Mouse (Mus musculus): ENCODE data around the gene Slc35d1. TPM values are rescaled to one million over a fixed set of nuclear protein-coding genes. Genes with fewer than 3 reads are reported as not detected.

The Slc35d1 gene
- polyA plus RNA-seq, 1 experiment from 2014 or later, result 12.8 TPM

GRCm38 (mm10) chr4:103216046-103216445, 1.1 kb upstream of the Slc35d1 start:
- 0 out of 2 replicates have a peak, but pooled peaks cover 2% of the 10 kb centered on the region for H3K36me3 ChIP-seq
- H3K4me2 ChIP-seq (replicated peaks), result no peak overlapping the region
- 86% methylated on average over 6 of the region's 6 CpGs for WGBS
- no peak overlapping the region for H3K9ac ChIP-seq
- H3K9me3 ChIP-seq (replicated peaks), result no peaks in the 10 kb centered on the region
- no peaks in the 10 kb centered on the region for H3K27me3 ChIP-seq
- H3K4me3 ChIP-seq, result no peak overlapping the region
- no peak overlapping the region for H3K27ac ChIP-seq
- H3K4me1 ChIP-seq, result peaks cover 13% of the 10 kb centered on the region
- ATAC-seq (ENCODE audit: low FRiP score), result no peak

GRCm38 (mm10) chr4:103214498-103214924, 453 bp downstream of the Slc35d1 start:
- WGBS, result under 1% methylated on average over 48 of the region's 48 CpGs
- H3K4me3 ChIP-seq, result peak overlapping the region; percentile 83
- H3K27ac ChIP-seq, result peak overlapping the region; percentile 99
- H3K9ac ChIP-seq, result peak overlapping the region; percentile 96
- no peaks in the 10 kb centered on the region for H3K27me3 ChIP-seq
- ATAC-seq (ENCODE audit: low FRiP score), result peak; percentile 85
- H3K9me3 ChIP-seq (replicated peaks), result no peaks in the 10 kb centered on the region
- peaks cover 12% of the 10 kb centered on the region for H3K36me3 ChIP-seq
- peak overlapping the region; percentile 73 for H3K4me2 ChIP-seq (replicated peaks)
- peaks cover 13% of the 10 kb centered on the region for H3K4me1 ChIP-seq

GRCm38 (mm10) chr4:103213859-103214497, 986 bp downstream of the Slc35d1 start:
- Histone ChIP-seq H3K27me3 (no peaks in the 10 kb centered on the region), H3K36me3 (peaks cover 15% of the 10 kb centered on the region), H3K4me1 (peaks cover 13% of the 10 kb centered on the region), H3K9ac (peak overlapping the region; percentile 96), H3K27ac (peak overlapping the region; percentile 99), H3K4me2 (replicated peaks) (peak overlapping the region; percentile 73), H3K9me3 (replicated peaks) (no peaks in the 10 kb centered on the region), H3K4me3 (peak overlapping the region; percentile 83)
- WGBS, result 5% methylated on average over 30 of the region's 30 CpGs
- ATAC-seq (ENCODE audit: low FRiP score), result no peak

GRCm38 (mm10) chr4:103208553-103208952, 6.4 kb downstream of the Slc35d1 start:
- Histone ChIP-seq H3K27me3 (no peaks in the 10 kb centered on the region), H3K9ac (no peak overlapping the region), H3K4me1 (0 out of 2 replicates have a peak, but pooled peaks cover 4% of the 10 kb centered on the region), H3K36me3 (peaks cover 40% of the 10 kb centered on the region), H3K9me3 (replicated peaks) (no peaks in the 10 kb centered on the region), H3K4me3 (no peak overlapping the region), H3K27ac (no peak overlapping the region), H3K4me2 (replicated peaks) (no peak overlapping the region)
- WGBS, result 90% methylated on average over 1 of the region's 1 CpGs
- no peak for ATAC-seq (ENCODE audit: low FRiP score)

- no peak overlapping the region for H3K9ac ChIP-seq
- H3K27me3 ChIP-seq, result no peaks in the 10 kb centered on the region
- H3K27ac ChIP-seq, result no peak overlapping the region
- H3K4me1 ChIP-seq, result no peaks in the 10 kb centered on the region
- no peak for ATAC-seq (ENCODE audit: low FRiP score)
- H3K4me2 ChIP-seq (replicated peaks), result no peak overlapping the region
- H3K9me3 ChIP-seq (replicated peaks), result no peaks in the 10 kb centered on the region
- 85% methylated on average over 2 of the region's 2 CpGs for whole genome bisulfite sequencing
- peaks cover 36% of the 10 kb centered on the region for H3K36me3 ChIP-seq
- H3K4me3 ChIP-seq, result no peak overlapping the region
Measured at GRCm38 (mm10) chr4:103203646-103204045, 11.3 kb downstream of the Slc35d1 start.

GRCm38 (mm10) chr4:103200046-103200445, 14.9 kb downstream of the Slc35d1 start:
- H3K4me1 ChIP-seq, result no peaks in the 10 kb centered on the region
- no peak overlapping the region for H3K4me2 ChIP-seq (replicated peaks)
- 95% methylated on average over 1 of the region's 1 CpGs for WGBS
- no peak overlapping the region for H3K27ac ChIP-seq
- H3K9me3 ChIP-seq (replicated peaks), result no peaks in the 10 kb centered on the region
- H3K9ac ChIP-seq, result no peak overlapping the region
- ATAC-seq (ENCODE audit: low FRiP score), result no peak
- H3K4me3 ChIP-seq, result no peak overlapping the region
- H3K27me3 ChIP-seq, result no peaks in the 10 kb centered on the region
- H3K36me3 ChIP-seq, result peaks cover 24% of the 10 kb centered on the region

GRCm38 (mm10) chr4:103199086-103199485, 15.9 kb downstream of the Slc35d1 start:
- H3K4me2 ChIP-seq (replicated peaks), result no peak overlapping the region
- ATAC-seq (ENCODE audit: low FRiP score), result no peak
- H3K4me1 ChIP-seq, result no peaks in the 10 kb centered on the region
- peaks cover 20% of the 10 kb centered on the region for H3K36me3 ChIP-seq
- H3K9ac ChIP-seq, result no peak overlapping the region
- H3K27ac ChIP-seq, result no peak overlapping the region
- no peaks in the 10 kb centered on the region for H3K9me3 ChIP-seq (replicated peaks)
- no peaks in the 10 kb centered on the region for H3K27me3 ChIP-seq
- H3K4me3 ChIP-seq, result no peak overlapping the region
- WGBS, result 45% methylated on average over 4 of the region's 4 CpGs

GRCm38 (mm10) chr4:103197401-103197800, 17.6 kb downstream of the Slc35d1 start:
- no peak overlapping the region for H3K4me3 ChIP-seq
- H3K9ac ChIP-seq, result no peak overlapping the region
- H3K36me3 ChIP-seq, result peaks cover 31% of the 10 kb centered on the region
- H3K9me3 ChIP-seq (replicated peaks), result no peaks in the 10 kb centered on the region
- no peak overlapping the region for H3K4me2 ChIP-seq (replicated peaks)
- no peaks in the 10 kb centered on the region for H3K4me1 ChIP-seq
- no peaks in the 10 kb centered on the region for H3K27me3 ChIP-seq
- 96% methylated on average over 8 of the region's 8 CpGs for WGBS
- H3K27ac ChIP-seq, result no peak overlapping the region
- ATAC-seq (ENCODE audit: low FRiP score), result no peak

- H3K9ac ChIP-seq, result no peak overlapping the region
- H3K36me3 ChIP-seq, result peaks cover 48% of the 10 kb centered on the region
- no peak overlapping the region for H3K4me3 ChIP-seq
- ATAC-seq (ENCODE audit: low FRiP score), result no peak
- no peak overlapping the region for H3K4me2 ChIP-seq (replicated peaks)
- H3K27ac ChIP-seq, result no peak overlapping the region
- WGBS, result 78% methylated on average over 2 of the region's 2 CpGs
- no peaks in the 10 kb centered on the region for H3K9me3 ChIP-seq (replicated peaks)
- no peaks in the 10 kb centered on the region for H3K27me3 ChIP-seq
- no peaks in the 10 kb centered on the region for H3K4me1 ChIP-seq
Measured at GRCm38 (mm10) chr4:103192421-103192820, 22.5 kb downstream of the Slc35d1 start.

- Histone ChIP-seq H3K27me3 (no peaks in the 10 kb centered on the region), H3K4me2 (replicated peaks) (no peak overlapping the region), H3K4me1 (no peaks in the 10 kb centered on the region), H3K9me3 (replicated peaks) (no peaks in the 10 kb centered on the region), H3K9ac (no peak overlapping the region), H3K27ac (no peak overlapping the region), H3K4me3 (no peak overlapping the region), H3K36me3 (peaks cover 56% of the 10 kb centered on the region)
- 91% methylated on average over 8 of the region's 8 CpGs for WGBS
- no peak for ATAC-seq (ENCODE audit: low FRiP score)
Measured at GRCm38 (mm10) chr4:103188786-103189640, 26.0 kb downstream of the Slc35d1 start.

GRCm38 (mm10) chr4:103180300-103180888, 34.6 kb downstream of the Slc35d1 start:
- H3K27me3 ChIP-seq, result no peaks in the 10 kb centered on the region
- H3K4me1 ChIP-seq, result peaks cover 18% of the 10 kb centered on the region
- WGBS, result 57% methylated on average over 8 of the region's 8 CpGs
- H3K4me3 ChIP-seq, result no peak overlapping the region
- H3K4me2 ChIP-seq (replicated peaks), result no peak overlapping the region
- ATAC-seq (ENCODE audit: low FRiP score), result peak; percentile 43
- H3K27ac ChIP-seq, result no peak overlapping the region
- no peak overlapping the region for H3K9ac ChIP-seq
- no peaks in the 10 kb centered on the region for H3K9me3 ChIP-seq (replicated peaks)
- H3K36me3 ChIP-seq, result peaks cover 18% of the 10 kb centered on the region; the same call in 1 of the 2 replicates

GRCm38 (mm10) chr4:103179581-103179980, 35.4 kb downstream of the Slc35d1 start:
- Histone ChIP-seq H3K36me3 (peaks cover 20% of the 10 kb centered on the region), H3K9me3 (replicated peaks) (no peaks in the 10 kb centered on the region), H3K27ac (no peak overlapping the region), H3K4me2 (replicated peaks) (no peak overlapping the region), H3K27me3 (no peaks in the 10 kb centered on the region), H3K9ac (no peak overlapping the region), H3K4me1 (peaks cover 18% of the 10 kb centered on the region), H3K4me3 (no peak overlapping the region)
- WGBS, result 53% methylated on average over 3 of the region's 3 CpGs
- ATAC-seq (ENCODE audit: low FRiP score), result no peak
